Mouse (Mus musculus) lung, adult 10 weeks (tissue): ENCODE data around the gene Rab3a. TPM values are rescaled to one million over a fixed set of nuclear protein-coding genes. Genes with fewer than 3 reads are reported as not detected.

Source experiments
- polyA plus RNA-seq: library from polyadenylated mRNA; stranded (reverse); fragments of 350-450 nt; fragmentation: Illumina TruSeq; extraction: RNeasy Lipid Tissue Mini Kit (QIAGEN cat#74804); gene quantifications from one replicate; pipeline ENCODE4 v1.2.3, GENCODE M21; 2014; ENCODE audit warnings: low read depth, low replicate concordance; ENCODE audit not compliant: insufficient read depth

The Rab3a gene
- 18.7 TPM for polyA plus RNA-seq

DNA sequence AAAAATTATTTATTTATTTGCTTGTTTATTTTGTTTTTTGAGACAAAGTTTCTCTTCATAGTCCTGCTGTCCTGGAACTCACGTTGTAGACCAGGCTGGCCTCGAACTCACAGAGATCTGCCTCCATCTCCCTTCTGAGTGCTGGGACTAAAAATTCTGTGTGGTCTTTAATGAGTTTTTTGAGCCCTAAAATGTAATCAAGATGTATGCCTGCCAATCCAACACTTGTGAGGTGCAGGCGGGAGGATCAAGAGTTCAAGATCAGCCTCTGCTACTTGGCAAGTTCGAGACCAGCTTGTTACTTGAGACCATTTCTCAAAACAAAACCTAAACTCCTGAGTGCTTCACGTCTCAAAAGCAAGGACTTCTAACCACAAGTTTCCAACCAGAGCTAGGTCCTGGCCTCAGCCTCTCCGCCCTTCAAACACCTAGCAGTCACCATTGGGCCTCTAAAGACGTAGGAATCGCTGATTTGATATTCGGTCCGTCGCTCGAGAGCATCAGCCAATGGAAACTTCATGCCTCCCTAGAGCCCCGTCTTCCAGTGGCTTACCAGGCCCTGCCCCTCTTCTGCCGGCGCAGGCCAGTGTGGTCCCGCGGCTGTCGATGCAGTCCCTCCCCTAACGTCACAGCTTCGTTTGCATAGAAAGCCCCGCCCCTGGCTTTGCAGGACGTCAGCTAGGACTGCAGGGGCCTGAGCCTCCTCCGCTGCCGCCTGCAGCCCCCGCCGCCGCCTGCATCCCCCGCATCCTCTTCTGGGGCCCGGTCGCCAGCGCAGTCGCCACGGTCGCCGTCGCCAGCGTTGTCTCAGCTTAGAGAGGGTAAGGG, at the start of gene Rab3a:
Gene Rab3a (plus strand): TSS at position 637 of the 828 bp plus-strand sequence.

DNA sequence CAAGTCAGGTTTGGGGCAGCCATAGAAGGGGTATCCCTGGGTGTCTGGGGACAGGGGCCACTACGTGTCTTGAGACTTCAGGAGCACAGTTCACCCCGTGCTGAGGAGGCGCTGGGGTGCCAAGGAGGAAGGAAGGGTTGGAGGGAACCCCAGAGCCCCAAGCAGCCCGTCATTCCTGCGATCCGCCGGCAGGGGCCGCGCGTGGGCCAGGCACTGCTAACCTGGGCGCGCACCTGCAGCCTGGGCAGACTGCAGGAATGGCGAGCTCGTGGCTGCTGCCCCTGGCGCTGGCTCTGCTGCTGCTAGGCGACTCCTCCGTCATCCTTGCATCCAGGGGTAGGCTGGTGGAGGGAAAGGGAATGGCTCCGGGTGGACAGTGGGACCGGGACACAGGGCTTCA, 36.2 kb upstream of the Rab3a start, which contains the start of gene Gm3336:
Gene Gm3336 (plus strand): TSS at position 247 of the 400 bp plus-strand sequence.

DNA sequence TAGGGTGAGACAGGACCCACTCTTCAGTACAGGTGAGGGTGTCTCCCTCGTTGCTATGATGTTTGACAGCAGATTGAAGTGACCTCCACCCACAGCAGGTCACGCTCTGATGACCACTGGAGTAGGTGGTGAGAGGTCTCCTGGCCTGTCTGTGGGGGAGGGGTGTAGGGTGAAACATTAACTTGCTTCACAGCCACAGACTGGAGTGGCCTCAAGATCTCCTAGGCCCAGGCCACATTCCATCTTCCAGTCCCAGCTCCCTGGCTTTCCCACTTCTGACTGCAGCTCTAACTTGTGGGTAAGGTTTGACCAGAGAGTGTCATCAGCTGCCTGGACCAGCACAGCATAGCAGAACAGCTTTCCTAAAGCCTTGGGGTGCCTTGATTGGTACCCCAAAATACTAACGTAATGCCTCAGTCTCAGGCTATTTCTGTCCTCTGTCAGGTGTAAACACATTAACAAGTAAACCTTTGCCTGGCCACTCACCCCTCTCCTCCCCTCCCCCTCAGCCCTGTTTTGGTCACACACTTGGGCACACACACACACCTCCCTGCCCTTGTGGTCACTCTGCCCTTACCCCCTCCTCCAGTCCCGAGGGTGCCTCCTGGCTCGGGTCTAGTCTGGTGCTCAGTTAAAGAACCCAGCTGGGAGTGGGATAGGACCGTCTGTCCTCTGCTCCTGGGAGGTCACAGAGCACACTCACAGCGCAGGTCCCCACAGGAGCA, 30.8 kb upstream of the Rab3a start, which contains the start of gene Pde4c:
Gene Pde4c (plus strand): TSS at position 235 of the 725 bp plus-strand sequence.

DNA sequence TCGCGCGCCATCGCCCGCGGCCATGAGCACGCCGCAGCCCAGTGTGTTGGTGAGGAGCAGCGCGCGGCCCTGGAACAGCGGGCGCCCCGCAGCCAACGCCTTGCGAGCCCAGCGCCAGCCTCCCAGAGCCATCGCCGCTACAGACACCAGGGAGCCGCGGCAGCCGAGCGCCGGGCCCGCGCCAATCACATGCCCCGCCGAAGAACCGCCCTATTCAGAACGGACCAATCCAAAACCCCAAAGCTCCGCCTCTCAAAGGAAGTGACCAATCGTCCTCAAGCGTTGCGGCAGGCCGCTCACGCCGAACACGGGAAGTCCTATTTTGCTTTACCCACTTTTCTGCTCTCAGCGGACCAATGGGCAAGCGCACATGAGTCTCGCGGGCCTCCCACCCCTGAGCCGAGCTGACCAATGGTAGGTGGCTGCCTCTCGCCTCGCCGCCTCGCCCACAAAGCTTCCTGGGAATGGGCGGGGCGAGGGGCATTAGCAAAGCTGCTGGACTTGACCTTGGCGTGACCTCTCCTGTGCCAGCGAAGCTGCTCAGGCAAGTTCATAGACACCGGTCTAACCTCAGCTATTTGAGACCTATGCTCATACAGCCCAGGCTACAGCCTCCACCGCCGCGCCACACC, 6.4 kb downstream of the Rab3a start, which contains the start of gene Mpv17l2:
Gene Mpv17l2 (minus strand): TSS at position 172 of the 632 bp plus-strand sequence.

DNA sequence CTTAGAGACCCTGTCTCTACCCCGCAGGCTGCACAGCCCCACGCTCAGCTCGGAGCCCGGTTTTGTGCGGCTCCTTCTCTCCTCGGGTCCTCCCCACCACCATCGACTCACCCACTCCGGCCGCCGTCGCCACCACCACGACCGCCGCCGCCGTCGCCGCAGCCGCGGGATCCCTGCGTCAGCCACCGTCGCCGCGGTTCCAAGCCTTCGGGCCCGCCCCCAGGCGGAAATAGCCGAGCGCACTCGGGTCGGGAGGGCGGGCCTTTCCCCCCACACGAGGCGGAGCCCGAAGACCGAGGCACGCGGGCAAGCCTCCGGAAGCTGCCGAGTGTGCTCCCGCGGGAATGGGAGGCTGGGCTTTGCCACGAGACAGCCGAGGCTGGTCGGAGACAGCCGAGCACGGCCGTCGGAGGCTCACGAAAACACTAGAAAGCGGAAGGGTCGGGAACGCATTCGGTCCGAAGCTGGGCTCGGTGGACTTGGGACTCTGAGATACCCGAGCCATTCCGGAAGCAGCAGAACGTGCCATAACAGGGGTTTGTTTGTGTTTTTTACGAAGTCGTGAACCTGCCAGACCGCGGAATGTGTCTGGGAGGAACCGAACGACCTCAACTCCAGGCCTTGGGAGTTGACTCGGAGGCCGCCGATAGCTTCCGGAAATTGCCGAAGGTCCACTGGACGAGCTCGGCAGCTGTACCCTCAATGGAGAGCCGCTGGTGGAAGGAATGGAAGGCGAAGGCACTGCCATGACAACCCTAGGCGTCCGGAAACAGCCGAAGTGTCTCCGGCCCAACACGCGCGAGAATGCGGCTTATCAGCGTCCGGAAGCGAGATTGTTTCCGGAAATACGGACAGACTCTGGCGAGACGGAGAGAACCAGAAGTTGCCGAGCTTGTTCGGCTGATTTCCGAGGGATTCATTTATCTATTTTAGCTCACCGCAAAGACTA, 22.3 kb downstream of the Rab3a start, which contains the start of gene Pik3r2:
Gene Pik3r2 (minus strand): TSS at position 218 of the 949 bp plus-strand sequence.

DNA sequence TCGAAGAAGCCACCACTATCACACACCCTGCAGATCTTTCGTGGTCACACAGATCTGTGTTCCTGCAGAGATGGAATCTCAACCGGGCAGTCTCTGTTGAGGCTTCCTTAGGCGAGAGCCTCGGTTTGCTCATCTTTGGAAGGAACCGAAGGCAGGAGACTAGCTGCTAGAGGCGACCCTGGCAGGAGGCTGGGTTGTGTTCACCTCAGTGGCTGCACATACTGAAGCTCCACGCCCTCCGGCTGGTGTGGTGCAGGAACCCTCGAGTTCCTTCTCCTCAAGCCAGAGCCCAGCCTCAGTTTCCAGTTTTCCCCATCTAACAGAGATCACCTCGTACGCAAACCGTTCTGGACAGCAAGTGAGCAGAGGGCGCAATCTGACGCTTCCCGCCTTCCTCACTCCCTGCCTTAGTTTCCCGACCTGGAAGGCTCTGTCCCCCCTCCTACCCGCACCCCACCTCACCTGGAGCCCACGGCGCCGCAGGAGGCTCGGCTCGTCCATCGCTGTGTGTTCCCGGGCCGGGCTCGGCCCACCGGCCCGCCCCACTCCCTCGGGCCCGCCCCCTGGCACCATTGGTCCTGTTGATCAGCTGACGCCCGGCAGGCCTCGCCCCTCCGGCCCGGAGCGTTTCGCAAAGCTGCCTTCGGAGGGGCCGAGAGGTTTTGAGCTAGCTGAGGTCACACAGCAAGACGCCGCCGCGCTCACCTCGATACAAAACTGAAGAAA, 50.2 kb downstream of the Rab3a start, which contains the start of gene Mast3:
Gene Mast3 (minus strand): TSS at position 574 of the 726 bp plus-strand sequence.

DNA sequence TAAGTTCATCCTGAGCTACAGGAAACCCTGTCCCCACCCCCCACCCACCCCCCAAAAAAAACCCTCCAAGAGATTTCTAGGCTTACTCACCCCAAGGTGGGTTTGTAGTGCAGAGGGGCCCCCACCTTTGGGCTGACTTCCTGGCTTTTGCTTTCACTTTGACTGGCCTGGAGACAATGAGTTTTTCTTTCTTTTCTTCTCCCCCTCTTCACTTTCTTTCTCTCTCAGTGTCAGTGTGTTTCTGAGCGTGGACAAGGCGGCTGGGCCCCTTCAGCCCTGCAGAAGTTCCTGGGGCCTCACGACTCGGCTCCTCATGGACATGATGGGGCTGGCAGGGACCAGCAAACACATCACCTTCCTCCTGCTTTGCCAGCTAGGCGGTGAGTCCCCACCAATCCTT, 53.8 kb downstream of the Rab3a start, which contains the start of gene Il12rb1:
Gene Il12rb1 (plus strand): TSS at position 211 of the 400 bp plus-strand sequence.

Other genes with a start within 250 kb of the Rab3a start
- 98.1 TPM for gene Rex1bd, start 247.9 kb upstream of the Rab3a start, polyA plus RNA-seq
- 1,654 TPM for gene Uba52, start 243.9 kb upstream of the Rab3a start, polyA plus RNA-seq
- gene Fkbp8, start 227.0 kb upstream of the Rab3a start, polyA plus RNA-seq, result 190 TPM
- gene Kxd1, start 226.7 kb upstream of the Rab3a start, polyA plus RNA-seq, result 48.0 TPM
- gene Ell, start 215.2 kb upstream of the Rab3a start, polyA plus RNA-seq, result 9.7 TPM
- gene Isyna1, start 160.3 kb upstream of the Rab3a start, polyA plus RNA-seq, result 26.4 TPM
- gene Ssbp4, start 145.8 kb upstream of the Rab3a start, polyA plus RNA-seq, result 54.0 TPM
- 6.2 TPM for gene Lrrc25, start 138.5 kb upstream of the Rab3a start, polyA plus RNA-seq
- gene Gdf15, start 122.2 kb upstream of the Rab3a start, polyA plus RNA-seq, result 1.6 TPM
- gene Pgpep1, start 94.3 kb upstream of the Rab3a start, polyA plus RNA-seq, result 17.7 TPM
- gene Lsm4, start 81.4 kb upstream of the Rab3a start, polyA plus RNA-seq, result 81.6 TPM
- gene Jund, start 55.7 kb upstream of the Rab3a start, polyA plus RNA-seq, result 145 TPM
- not detected for gene Iqcn, start 51.2 kb upstream of the Rab3a start, polyA plus RNA-seq
- gene Gm3336, start 36.1 kb upstream of the Rab3a start, polyA plus RNA-seq, result 0.66 TPM
- gene Pde4c, start 31.0 kb upstream of the Rab3a start, polyA plus RNA-seq, result 1.1 TPM
- 36.9 TPM for gene Mpv17l2, start 6.3 kb downstream of the Rab3a start, polyA plus RNA-seq
- gene Pik3r2, start 22.0 kb downstream of the Rab3a start, polyA plus RNA-seq, result 14.8 TPM
- 9.9 TPM for gene Mast3, start 50.4 kb downstream of the Rab3a start, polyA plus RNA-seq
- 0.71 TPM for gene Il12rb1, start 53.8 kb downstream of the Rab3a start, polyA plus RNA-seq
- gene Arrdc2, start 85.0 kb downstream of the Rab3a start, polyA plus RNA-seq, result 10.2 TPM
- 1.1 TPM for gene Kcnn1, start 108.6 kb downstream of the Rab3a start, polyA plus RNA-seq
- gene Ccdc124, start 119.3 kb downstream of the Rab3a start, polyA plus RNA-seq, result 49.2 TPM
- gene Slc5a5, start 138.1 kb downstream of the Rab3a start, polyA plus RNA-seq, result 0.24 TPM
- 2,851 TPM for gene Rpl18a, start 142.7 kb downstream of the Rab3a start, polyA plus RNA-seq
- gene Map1s, start 151.3 kb downstream of the Rab3a start, polyA plus RNA-seq, result 9.3 TPM